Mouse (Mus musculus) cerebellum, postnatal 4 days (tissue): ENCODE measurements around the gene Gm5737.

Source experiments
- DNase-seq, 2 experiments: peaks; one replicate each; pipeline ENCODE4 v3.0.0; 2022; ENCODE audit warnings: low spot score in 2 of 2, mixed read lengths in 1 of 2

Gm5737 gene

GRCm38 (mm10) chr7:120875540-120876388 lies 63.6 kb downstream of the Gm5737 start:
- DNase-seq, result no peak

GRCm38 (mm10) chr7:120878271-120878670 lies 66.1 kb downstream of the Gm5737 start:
- DNase-seq, result no peak

GRCm38 (mm10) chr7:120879972-120880371 lies 67.8 kb downstream of the Gm5737 start:
- no peak for DNase-seq

GRCm38 (mm10) chr7:120880770-120881169 lies 68.6 kb downstream of the Gm5737 start:
- DNase-seq, result no peak
